Mouse (Mus musculus) embryonic facial prominence, embryonic 12.5 days (tissue): ENCODE measurements around the gene Rnf227. TPM values are rescaled to one million over a fixed set of nuclear protein-coding genes. Genes with fewer than 3 reads are reported as not detected.

Experiments used
- ATAC-seq: fragments of 200-750 bp; cut with Nextera tagmentation; 2 replicates; pipeline ENCODE4 v1.8.0; 2017; ENCODE audit not compliant: insufficient number of reproducible peaks, insufficient read depth, low FRiP score, low TSS enrichment
- H3K27ac ChIP-seq: fragments of 300-500 bp; sonication (generic); 2 replicates; pipeline ENCODE4 v1.5.1; 2016; ENCODE audit warnings: mild to moderate bottlenecking
- H3K27me3 ChIP-seq: fragments of 300-500 bp; sonication (generic); 2 replicates; pipeline ENCODE4 v1.6.1; 2016; ENCODE audit warnings: mild to moderate bottlenecking, moderate library complexity
- H3K36me3 ChIP-seq: fragments of 300-500 bp; sonication (generic); 2 replicates; pipeline ENCODE4 v1.6.1; 2016; ENCODE audit warnings: mild to moderate bottlenecking
- H3K4me1 ChIP-seq: fragments of 300-500 bp; sonication (generic); 2 replicates; pipeline ENCODE4 v1.6.1; 2016
- H3K4me2 ChIP-seq: fragments of 300-500 bp; sonication (generic); replicated peaks from 2 replicates; pipeline ENCODE4 v1.6.1; 2016; ENCODE audit warnings: mild to moderate bottlenecking, moderate library complexity
- H3K4me3 ChIP-seq: fragments of 300-500 bp; sonication (generic); 2 replicates; pipeline ENCODE4 v1.5.1; 2016; ENCODE audit warnings: mild to moderate bottlenecking
- H3K9ac ChIP-seq: fragments of 300-500 bp; sonication (generic); 2 replicates; pipeline ENCODE4 v1.6.1; 2016; ENCODE audit warnings: mild to moderate bottlenecking, moderate library complexity
- H3K9me3 ChIP-seq: fragments of 300-500 bp; sonication (generic); 2 replicates; pipeline ENCODE4 v1.6.1; 2016; ENCODE audit warnings: mild to moderate bottlenecking, moderate library complexity
- WGBS: fragments of 180-500 bp; shearing (Covaris S2); methylation state at CpG from one replicate; pipeline ENCODE4 v1.1.7; 2016; 5-methylcytosine and 5-hydroxymethylcytosine counted together
- polyA plus RNA-seq: library from polyadenylated mRNA; unstranded; fragments of >200 nt; fragmentation: Nextera tagmentation; extraction: Ambion mirVana; gene quantifications from 2 replicates; pipeline ENCODE4 v1.2.1, GENCODE M21; 2016

Rnf227 gene
- polyA plus RNA-seq, 1 experiment from 2014 or later = 25.0 TPM

- Histone ChIP-seq H3K4me2 (no peak overlapping the region), H3K36me3 (peaks cover 24% of the 10 kb centered on the region), H3K4me3 (no peak overlapping the region), H3K27me3 (no peaks in the 10 kb centered on the region), H3K9me3 (no peaks in the 10 kb centered on the region), H3K27ac (no peak overlapping the region), H3K4me1 (peaks cover 23% of the 10 kb centered on the region), H3K9ac (0 out of 2 replicates have a peak overlapping the region, but pooled peaks have one; percentile 3)
- ATAC-seq = no peak
- 91% methylated on average over 16 of the region's 16 CpGs for WGBS
Observed at GRCm38 (mm10) chr11:69373223-69373965, 33.1 kb downstream of the Rnf227 start.

GRCm38 (mm10) chr11:69375646-69376045, 35.4 kb downstream of the Rnf227 start:
- H3K27me3 ChIP-seq = no peaks in the 10 kb centered on the region
- H3K9ac ChIP-seq = no peak overlapping the region
- H3K9me3 ChIP-seq = no peaks in the 10 kb centered on the region
- 82% methylated on average over 4 of the region's 4 CpGs for WGBS
- H3K4me2 ChIP-seq = no peak overlapping the region
- ATAC-seq = no peak
- H3K27ac ChIP-seq = no peak overlapping the region
- no peak overlapping the region for H3K4me3 ChIP-seq
- H3K36me3 ChIP-seq = peaks cover 27% of the 10 kb centered on the region
- H3K4me1 ChIP-seq = peaks cover 21% of the 10 kb centered on the region

GRCm38 (mm10) chr11:69377766-69378165, 37.5 kb downstream of the Rnf227 start:
- H3K9me3 ChIP-seq = no peaks in the 10 kb centered on the region
- no peak overlapping the region for H3K4me3 ChIP-seq
- WGBS = 87% methylated on average over 3 of the region's 3 CpGs
- H3K27me3 ChIP-seq = no peaks in the 10 kb centered on the region
- no peak overlapping the region for H3K27ac ChIP-seq
- H3K4me2 ChIP-seq = no peak overlapping the region
- H3K36me3 ChIP-seq = peaks cover 23% of the 10 kb centered on the region
- no peak for ATAC-seq
- H3K4me1 ChIP-seq = no peaks in the 10 kb centered on the region
- no peak overlapping the region for H3K9ac ChIP-seq

GRCm38 (mm10) chr11:69379600-69379999, 39.3 kb downstream of the Rnf227 start:
- WGBS = 80% methylated on average over 3 of the region's 3 CpGs
- no peak overlapping the region for H3K27ac ChIP-seq
- H3K4me1 ChIP-seq = no peaks in the 10 kb centered on the region
- H3K9ac ChIP-seq = no peak overlapping the region
- H3K4me2 ChIP-seq = no peak overlapping the region
- peaks cover 13% of the 10 kb centered on the region for H3K36me3 ChIP-seq
- H3K27me3 ChIP-seq = no peaks in the 10 kb centered on the region
- no peaks in the 10 kb centered on the region for H3K9me3 ChIP-seq
- ATAC-seq = no peak
- no peak overlapping the region for H3K4me3 ChIP-seq

- Histone ChIP-seq H3K27ac (no peak overlapping the region), H3K9me3 (no peaks in the 10 kb centered on the region), H3K4me3 (no peak overlapping the region), H3K4me2 (no peak overlapping the region), H3K36me3 (peaks cover 10% of the 10 kb centered on the region), H3K27me3 (no peaks in the 10 kb centered on the region), H3K9ac (no peak overlapping the region), H3K4me1 (no peaks in the 10 kb centered on the region)
- WGBS = 78% methylated on average over 6 of the region's 6 CpGs
- ATAC-seq = no peak
Observed at GRCm38 (mm10) chr11:69381356-69381755, 41.1 kb downstream of the Rnf227 start.

- no peak overlapping the region for H3K27ac ChIP-seq
- no peak overlapping the region for H3K4me3 ChIP-seq
Observed at GRCm38 (mm10) chr11:69382478-69383105, 42.3 kb downstream of the Rnf227 start.

GRCm38 (mm10) chr11:69384979-69385378, 44.7 kb downstream of the Rnf227 start:
- H3K4me3 ChIP-seq = no peak overlapping the region
- H3K4me2 ChIP-seq = no peak overlapping the region
- ATAC-seq = no peak
- no peaks in the 10 kb centered on the region for H3K9me3 ChIP-seq
- peaks cover 4% of the 10 kb centered on the region for H3K4me1 ChIP-seq
- 81% methylated on average over 6 of the region's 6 CpGs for WGBS
- no peaks in the 10 kb centered on the region for H3K27me3 ChIP-seq
- H3K9ac ChIP-seq = no peak overlapping the region
- no peak overlapping the region for H3K27ac ChIP-seq
- H3K36me3 ChIP-seq = no peaks in the 10 kb centered on the region

More at GRCm38 (mm10) chr11:69382478-69383105, 42.3 kb downstream of the Rnf227 start:
- WGBS = 62% methylated on average over 10 of the region's 10 CpGs
- Histone ChIP-seq H3K9me3 (no peaks in the 10 kb centered on the region), H3K4me1 (no peaks in the 10 kb centered on the region), H3K4me2 (no peak overlapping the region), H3K27me3 (no peaks in the 10 kb centered on the region), H3K36me3 (peaks cover 8% of the 10 kb centered on the region), H3K9ac (no peak overlapping the region)
- ATAC-seq = 0 out of 2 replicates have a peak, but pooled peaks have one; percentile 22

- WGBS = 83% methylated on average over 7 of the region's 7 CpGs
- Histone ChIP-seq H3K4me3 (no peak overlapping the region), H3K27me3 (no peaks in the 10 kb centered on the region), H3K4me2 (no peak overlapping the region), H3K9me3 (no peaks in the 10 kb centered on the region), H3K27ac (no peak overlapping the region), H3K4me1 (peaks cover 7% of the 10 kb centered on the region), H3K9ac (no peak overlapping the region), H3K36me3 (no peaks in the 10 kb centered on the region)
- no peak for ATAC-seq
Observed at GRCm38 (mm10) chr11:69386758-69387157, 46.5 kb downstream of the Rnf227 start.

GRCm38 (mm10) chr11:69388680-69389079, 48.4 kb downstream of the Rnf227 start:
- H3K27me3 ChIP-seq = no peaks in the 10 kb centered on the region
- H3K4me2 ChIP-seq = no peak overlapping the region
- 94% methylated on average over 4 of the region's 4 CpGs for WGBS
- H3K9ac ChIP-seq = no peak overlapping the region
- H3K4me1 ChIP-seq = peaks cover 7% of the 10 kb centered on the region
- H3K4me3 ChIP-seq = no peak overlapping the region
- H3K36me3 ChIP-seq = peaks cover 5% of the 10 kb centered on the region; the same call in 1 of the 2 replicates
- no peak overlapping the region for H3K27ac ChIP-seq
- no peak for ATAC-seq
- no peaks in the 10 kb centered on the region for H3K9me3 ChIP-seq

GRCm38 (mm10) chr11:69389531-69390399, 49.5 kb downstream of the Rnf227 start:
- WGBS = 64% methylated on average over 14 of the region's 14 CpGs
- peaks cover 5% of the 10 kb centered on the region; the same call in 1 of the 2 replicates for H3K36me3 ChIP-seq
- H3K4me2 ChIP-seq = no peak overlapping the region
- no peak overlapping the region for H3K27ac ChIP-seq
- no peaks in the 10 kb centered on the region for H3K9me3 ChIP-seq
- H3K4me1 ChIP-seq = peaks cover 10% of the 10 kb centered on the region
- no peaks in the 10 kb centered on the region for H3K27me3 ChIP-seq
- H3K4me3 ChIP-seq = no peak overlapping the region
- no peak overlapping the region for H3K9ac ChIP-seq
- ATAC-seq = no peak

- H3K27ac ChIP-seq = no peak overlapping the region
- WGBS = 44% methylated on average over 10 of the region's 10 CpGs
- H3K36me3 ChIP-seq = peaks cover 5% of the 10 kb centered on the region; the same call in 1 of the 2 replicates
- no peak overlapping the region for H3K4me2 ChIP-seq
- H3K4me3 ChIP-seq = no peak overlapping the region
- H3K9ac ChIP-seq = no peak overlapping the region
- no peaks in the 10 kb centered on the region for H3K9me3 ChIP-seq
- H3K27me3 ChIP-seq = no peaks in the 10 kb centered on the region
- no peak for ATAC-seq
- H3K4me1 ChIP-seq = peaks cover 10% of the 10 kb centered on the region
Observed at GRCm38 (mm10) chr11:69390400-69391034, 50.3 kb downstream of the Rnf227 start.
